Mouse (Mus musculus) spleen, postnatal 14 days (tissue): ENCODE data around the gene Tspan9.
A peak's percentile ranks its signal among the peaks of the same experiment; 100 is the strongest.

ENCODE experiments used
- DNase-seq, 2 experiments: peaks; one replicate each; pipeline ENCODE4 v3.0.0; 2021 to 2022; ENCODE audit warnings: low spot score in 2 of 2

The Tspan9 gene

GRCm38 (mm10) chr6:127924750-127925149 is 218.6 kb downstream of the Tspan9 start:
- no peak for DNase-seq

DNA sequence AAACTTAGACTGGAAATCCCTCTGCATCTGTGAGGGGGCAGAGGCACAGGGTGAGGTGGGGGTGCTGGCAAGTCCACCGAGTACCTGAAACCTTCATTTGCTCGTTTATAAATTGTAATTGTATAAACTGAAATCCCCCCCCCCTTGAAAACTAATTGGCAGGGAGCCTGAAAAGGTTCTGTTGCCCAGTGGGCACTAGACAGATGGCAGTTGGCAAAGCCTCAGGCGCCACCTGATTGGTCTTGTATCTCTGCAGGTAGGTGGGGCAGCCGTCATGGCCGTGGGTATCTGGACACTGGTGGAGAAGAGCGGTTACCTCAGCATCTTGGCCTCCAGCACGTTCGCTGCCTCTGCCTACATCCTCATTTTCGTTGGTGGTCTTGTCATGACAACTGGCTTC is 220.1 kb downstream of the Tspan9 start:
- no peak for DNase-seq

DNA sequence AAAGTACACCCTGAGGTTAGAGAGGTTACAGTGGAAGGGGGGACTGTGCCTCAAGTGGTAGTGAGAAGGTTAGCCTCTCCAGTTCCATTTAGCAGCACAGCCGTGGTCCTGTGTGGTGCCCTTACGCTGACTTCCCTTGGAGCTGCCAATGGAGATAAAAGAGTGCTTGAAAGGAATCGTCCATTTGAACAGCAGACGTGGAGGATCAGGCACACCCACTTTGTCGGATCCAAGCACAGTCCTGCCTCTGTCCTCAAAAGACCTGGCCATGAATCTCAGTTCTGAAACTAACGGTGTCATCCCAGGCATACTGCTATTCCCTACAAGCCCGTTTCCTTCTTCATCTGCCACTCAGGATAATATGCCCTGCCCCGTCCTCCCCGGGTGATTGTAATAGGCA is 221.4 kb downstream of the Tspan9 start:
- no peak for DNase-seq

DNA sequence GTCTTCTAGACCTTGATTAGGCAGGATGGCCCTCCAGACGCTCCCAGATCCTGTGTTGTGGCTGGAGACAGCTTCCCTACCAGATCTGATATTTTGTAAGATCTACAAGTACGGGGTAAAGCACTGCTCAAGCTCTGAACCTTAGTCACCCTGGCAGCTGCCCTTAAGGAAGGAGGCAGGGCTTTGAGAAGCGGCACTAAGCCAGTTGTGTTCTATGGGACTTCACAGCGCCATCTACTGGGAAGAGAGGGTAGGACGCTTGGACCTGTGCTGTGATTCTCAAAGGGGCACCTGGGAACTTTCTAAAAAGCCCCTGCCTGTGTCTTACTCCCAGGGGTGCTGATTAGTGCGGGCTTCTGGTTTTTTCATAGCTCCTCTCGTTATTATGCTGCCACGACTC is 222.7 kb downstream of the Tspan9 start:
- peak in 1 of 2 experiments; percentile 20 for DNase-seq

DNA sequence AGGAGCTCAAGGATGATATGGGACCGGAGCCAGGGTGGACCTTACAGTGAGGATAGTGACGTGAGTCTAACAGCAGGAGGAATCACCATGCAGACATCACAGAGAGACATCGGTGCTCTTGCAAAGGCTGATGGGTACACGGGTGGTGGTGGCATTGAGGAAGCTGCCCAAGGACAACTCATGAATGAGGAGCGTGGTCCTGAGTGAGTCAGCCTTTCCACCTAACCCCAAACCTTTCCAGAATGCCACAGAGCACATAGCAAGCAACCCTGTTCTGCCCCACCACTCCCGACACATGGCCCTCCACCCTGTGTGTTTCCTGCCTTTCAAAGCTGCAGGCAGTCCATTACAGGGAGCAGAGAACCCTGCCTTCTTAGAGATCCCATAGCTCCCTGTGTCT is 223.9 kb downstream of the Tspan9 start:
- DNase-seq = no peak

DNA sequence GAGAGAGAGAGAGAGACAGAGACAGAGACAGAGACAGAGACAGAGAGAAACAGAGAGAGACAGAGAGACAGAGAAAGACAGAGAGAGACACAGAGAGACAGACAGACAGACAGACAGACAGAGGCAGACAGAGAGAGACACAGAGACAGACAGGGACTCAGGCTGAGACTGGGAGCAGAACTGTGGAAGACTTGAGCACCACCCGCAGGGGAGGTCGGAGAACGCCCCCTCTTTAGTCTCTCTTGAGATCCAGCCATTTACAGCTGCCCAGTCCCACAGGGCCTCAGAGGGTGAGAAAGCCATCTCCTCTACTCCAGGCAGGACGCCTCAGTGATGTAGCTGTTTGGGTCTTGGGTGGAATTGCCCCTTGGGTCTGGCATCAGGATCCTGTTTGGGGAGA is 225.7 kb downstream of the Tspan9 start:
- DNase-seq = no peak

GRCm38 (mm10) chr6:127916993-127917392 is 226.4 kb downstream of the Tspan9 start:
- DNase-seq = no peak

DNA sequence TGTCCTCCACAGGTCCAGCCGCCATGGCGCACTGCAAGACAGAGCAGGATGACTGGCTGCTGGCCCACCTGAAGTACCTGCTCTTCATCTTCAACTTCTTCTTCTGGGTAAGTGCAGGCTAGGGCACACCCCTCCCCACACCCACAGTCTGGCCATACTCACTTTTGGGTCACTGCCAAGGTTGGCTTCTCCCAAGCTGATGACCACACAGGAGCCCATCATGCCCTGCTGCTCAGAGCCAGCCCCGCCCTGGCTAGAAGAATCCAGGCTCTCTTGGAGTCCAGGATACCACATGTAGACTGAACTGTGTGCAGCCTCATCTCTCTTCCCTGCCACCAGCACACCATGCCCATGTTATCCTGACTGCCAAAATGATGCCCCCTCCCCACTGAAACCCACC is 230.5 kb downstream of the Tspan9 start:
- DNase-seq = no peak

DNA sequence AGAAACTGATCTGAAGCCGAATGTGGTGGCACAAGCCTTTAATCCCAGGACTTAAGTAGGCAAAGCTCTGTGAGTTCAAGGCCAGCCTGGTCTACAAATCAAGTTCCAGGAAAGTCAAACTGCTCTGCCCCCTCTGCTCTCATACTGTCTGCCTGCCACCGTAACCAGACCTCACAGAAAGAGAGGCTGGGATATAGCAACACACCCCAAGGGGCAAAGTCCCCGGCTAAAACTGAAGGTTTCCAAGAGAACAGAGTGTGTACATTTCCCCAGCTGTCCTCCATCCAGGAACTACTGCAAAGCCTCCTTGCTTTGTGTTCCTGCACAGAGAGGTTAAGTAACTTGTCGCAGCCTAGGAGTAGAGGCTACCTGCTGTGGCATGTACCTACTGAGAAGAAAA is 231.7 kb downstream of the Tspan9 start:
- no peak for DNase-seq
